Mouse (Mus musculus): ENCODE measurements around the gene Urm1. TPM values are rescaled to one million over a fixed set of nuclear protein-coding genes. Genes with fewer than 3 reads are reported as not detected.

Gene Urm1
- polyA plus RNA-seq, 1 experiment, result 22.3 TPM

DNA sequence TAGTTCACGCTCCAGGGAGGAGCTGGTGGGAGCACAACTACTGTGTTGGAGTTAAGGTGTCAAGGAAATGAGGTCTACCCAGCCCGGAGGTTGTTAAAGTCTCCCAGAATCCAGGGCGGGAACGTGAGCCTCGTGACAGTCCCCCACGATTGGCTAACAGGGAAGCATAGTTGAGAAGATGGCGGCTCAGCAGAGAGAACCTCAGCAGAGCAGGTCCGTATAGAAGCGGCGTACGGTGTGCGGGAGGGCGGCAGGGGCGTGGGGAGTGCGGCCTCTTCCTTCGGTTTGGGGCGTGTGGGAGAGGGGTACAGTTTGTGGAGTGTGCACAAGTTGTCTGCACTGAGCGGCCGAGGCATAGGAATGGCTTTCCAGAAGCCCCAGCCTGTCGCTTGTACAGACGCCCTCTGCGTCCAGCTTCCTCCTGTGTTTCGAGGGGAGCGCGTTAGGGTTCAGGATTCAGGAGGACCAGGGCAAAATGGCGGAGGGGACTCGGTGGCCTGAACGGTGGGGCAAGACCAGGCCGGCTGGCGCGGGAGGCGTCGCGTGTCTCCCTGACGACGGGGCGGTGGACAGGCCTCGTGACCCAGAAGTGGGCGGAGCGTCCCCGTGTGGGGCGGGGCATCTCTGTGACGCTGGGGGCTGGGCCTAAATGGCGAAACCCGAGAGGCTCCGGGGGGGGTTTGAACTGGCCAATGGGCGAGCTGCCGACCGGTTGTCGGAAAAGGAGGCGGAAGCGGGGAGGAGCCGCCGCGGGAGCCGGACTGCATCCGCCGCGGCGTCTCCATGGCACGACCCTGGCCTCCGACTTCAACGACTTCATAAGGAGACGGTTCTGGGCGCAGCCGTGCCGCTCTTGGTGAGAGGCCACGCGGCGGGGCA is 69.4 kb downstream of the Urm1 start, which contains the start of gene Odf2:
Odf2 (plus strand) TSS at position 156 of the 879 bp plus-strand sequence.
- under 1% methylated on average over 69 of the region's 70 CpGs for WGBS
- Histone ChIP-seq H3K27ac (ENCODE audit: control insufficient read depth, insufficient read depth, low read depth, low read length, poor library complexity) (peak within 1 kb of the TSS; percentile 94), H3K4me1 (ENCODE audit: control insufficient read depth, insufficient read depth, low read length) (peaks cover 3% of the 10 kb centered on the region; the same call in 1 of the 2 replicates), H3K4me3 (replicated peaks; ENCODE audit: control insufficient read depth, low read depth, low read length) (peak within 1 kb of the TSS; percentile 96)
- TF ChIP-seq POLR2A (IDR thresholded peaks at IDR 0.05; ENCODE audit: borderline replicate concordance, control insufficient read depth, low read depth, low read length) (peak; percentile 72; the same call in 1 of the 2 replicates), CTCF (IDR thresholded peaks at IDR 0.05; ENCODE audit: control insufficient read depth, insufficient read depth, low read length) (no peak)

DNA sequence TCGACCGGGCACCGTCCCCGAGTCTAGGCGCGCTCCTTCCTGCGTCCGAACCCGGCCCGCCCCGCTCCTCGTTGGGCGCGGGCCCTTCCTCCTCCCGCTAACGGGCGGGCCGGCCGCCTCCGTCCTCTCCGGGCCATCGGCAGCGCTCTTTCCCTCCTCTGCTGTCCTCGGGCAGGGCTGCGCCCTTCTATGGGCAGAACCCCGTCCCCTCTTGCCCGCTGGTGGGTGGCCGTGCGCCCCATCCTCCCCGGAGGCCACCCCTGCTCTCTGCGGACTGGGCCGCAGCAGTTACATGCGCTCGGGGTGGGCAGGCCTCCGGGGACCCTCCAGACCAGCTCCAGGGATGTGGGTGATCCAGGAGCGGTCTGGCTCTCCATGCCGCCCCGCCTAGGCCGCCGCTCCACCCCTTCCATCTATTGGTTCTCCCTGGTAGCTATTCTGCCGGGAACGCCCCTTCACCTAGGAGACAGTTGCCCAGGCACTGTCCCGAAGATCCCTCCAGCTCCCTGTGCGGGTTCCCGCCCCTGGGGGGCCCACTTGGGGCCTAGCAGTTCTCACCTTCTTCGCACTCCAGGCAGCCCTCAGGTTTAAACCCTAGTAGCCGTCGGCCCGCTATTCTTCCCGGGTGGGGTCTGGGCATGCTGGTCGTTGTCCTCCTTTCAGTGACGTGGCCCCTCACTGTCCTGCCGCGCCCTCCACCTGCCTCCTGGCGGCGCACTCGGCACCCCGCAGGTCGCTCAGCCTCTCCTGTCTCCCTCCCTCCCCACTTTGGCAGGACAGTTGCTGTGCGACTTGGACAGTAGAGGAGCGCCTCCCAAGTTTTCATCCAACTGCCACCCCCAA is 70.3 kb downstream of the Urm1 start:
- peaks cover 3% of the 10 kb centered on the region; the same call in 1 of the 2 replicates for H3K4me1 ChIP-seq (ENCODE audit: control insufficient read depth, insufficient read depth, low read length)
- 2% methylated on average over 61 of the region's 61 CpGs for WGBS
- H3K4me3 ChIP-seq (replicated peaks; ENCODE audit: control insufficient read depth, low read depth, low read length), result peak overlapping the region; percentile 96
- TF ChIP-seq CTCF (IDR thresholded peaks at IDR 0.05; ENCODE audit: control insufficient read depth, insufficient read depth, low read length), result peak; percentile 27; the same call in 1 of the 2 replicates
- peak; percentile 68; the same call in 1 of the 2 replicates for TF ChIP-seq POLR2A (IDR thresholded peaks at IDR 0.05; ENCODE audit: borderline replicate concordance, control insufficient read depth, low read depth, low read length)
- peak overlapping the region; percentile 94 for H3K27ac ChIP-seq (ENCODE audit: control insufficient read depth, insufficient read depth, low read depth, low read length, poor library complexity)

DNA sequence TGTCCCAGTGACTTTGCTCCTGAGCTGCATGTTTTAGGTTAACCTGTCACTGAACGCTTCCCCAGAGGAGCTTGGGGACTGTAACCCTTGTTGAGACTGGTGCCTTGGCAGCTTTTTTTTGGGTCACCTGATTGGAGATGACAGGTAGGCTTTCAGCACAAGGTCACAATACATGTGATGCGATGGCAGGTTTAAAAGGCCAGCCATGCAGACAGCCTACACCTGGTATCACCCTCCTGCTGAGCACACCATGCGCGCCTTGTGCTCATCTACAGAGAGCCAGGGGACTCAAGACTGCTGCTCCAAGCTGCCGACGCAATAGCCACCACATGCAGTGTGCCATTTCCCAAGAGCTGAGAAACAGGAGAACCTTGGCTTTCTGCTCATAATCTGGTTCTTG is 71.9 kb downstream of the Urm1 start:
- no peak for TF ChIP-seq POLR2A (IDR thresholded peaks at IDR 0.05; ENCODE audit: borderline replicate concordance, control insufficient read depth, low read depth, low read length)
- TF ChIP-seq CTCF (IDR thresholded peaks at IDR 0.05; ENCODE audit: control insufficient read depth, insufficient read depth, low read length), result no peak
- Histone ChIP-seq H3K4me3 (replicated peaks; ENCODE audit: control insufficient read depth, low read depth, low read length) (no peak overlapping the region), H3K4me1 (ENCODE audit: control insufficient read depth, insufficient read depth, low read length) (peaks cover 3% of the 10 kb centered on the region; the same call in 1 of the 2 replicates), H3K27ac (ENCODE audit: control insufficient read depth, insufficient read depth, low read depth, low read length, poor library complexity) (no peak overlapping the region)
- WGBS, result 96% methylated on average over 6 of the region's 6 CpGs

Other genes starting within 250 kb of the Urm1 start
- 17.6 and 23.4 TPM in 2 replicates for gene Rapgef1, start 200.4 kb upstream of the Urm1 start, polyA plus RNA-seq (2011; ENCODE audit: insufficient read depth, insufficient read length, low replicate concordance, missing spikeins)
- not detected in 2 replicates for gene Gm13420, start 68.4 kb upstream of the Urm1 start, polyA plus RNA-seq (2011; ENCODE audit: insufficient read depth, insufficient read length, low replicate concordance, missing spikeins)
- gene Gm13547, start 60.8 kb upstream of the Urm1 start, polyA plus RNA-seq (2011; ENCODE audit: insufficient read depth, insufficient read length, low replicate concordance, missing spikeins), result not detected in 2 replicates
- 6.9 and 11.9 TPM in 2 replicates for gene Coq4, start 32.6 kb upstream of the Urm1 start, polyA plus RNA-seq (2011; ENCODE audit: insufficient read depth, insufficient read length, low replicate concordance, missing spikeins)
- gene Trub2, start 31.6 kb upstream of the Urm1 start, polyA plus RNA-seq (2011; ENCODE audit: insufficient read depth, insufficient read length, low replicate concordance, missing spikeins), result 17.8 and 20.9 TPM in 2 replicates
- 9.7 and 30.6 TPM in 2 replicates for gene Slc27a4, start 17.4 kb upstream of the Urm1 start, polyA plus RNA-seq (2011; ENCODE audit: insufficient read depth, insufficient read length, low replicate concordance, missing spikeins)
- gene Cercam, start 49.1 kb downstream of the Urm1 start, polyA plus RNA-seq (2011; ENCODE audit: insufficient read depth, insufficient read length, low replicate concordance, missing spikeins), result 8.8 and 12.9 TPM in 2 replicates
- gene Odf2, start 69.1 kb downstream of the Urm1 start, polyA plus RNA-seq (2011; ENCODE audit: insufficient read depth, insufficient read length, low replicate concordance, missing spikeins), result 55.1 and 78.8 TPM in 2 replicates
- 14.8 and 16.6 TPM in 2 replicates for gene Gle1, start 115.4 kb downstream of the Urm1 start, polyA plus RNA-seq (2011; ENCODE audit: insufficient read depth, insufficient read length, low replicate concordance, missing spikeins)
- gene Sptan1, start 145.5 kb downstream of the Urm1 start, polyA plus RNA-seq (2011; ENCODE audit: insufficient read depth, insufficient read length, low replicate concordance, missing spikeins), result 13.8 and 23.4 TPM in 2 replicates
- gene Wdr34, start 228.8 kb downstream of the Urm1 start, polyA plus RNA-seq (2011; ENCODE audit: insufficient read depth, insufficient read length, low replicate concordance, missing spikeins), result 3.6 and 5.7 TPM in 2 replicates
- 140 and 230 TPM in 2 replicates for gene Set, start 237.3 kb downstream of the Urm1 start, polyA plus RNA-seq (2011; ENCODE audit: insufficient read depth, insufficient read length, low replicate concordance, missing spikeins)